Mouse (Mus musculus): Measurements from ENCODE around the gene Rnase2a. TPM values are rescaled to one million over a fixed set of nuclear protein-coding genes. Genes with fewer than 3 reads are reported as not detected.
A peak's percentile ranks its signal among the peaks of the same experiment; 100 is the strongest.
"Not testable (repeated sequence)": the region's sequence is repeated elsewhere in the genome, so short reads cannot be mapped to it uniquely, and the experiment has no call there.

Rnase2a gene
- polyA plus RNA-seq, 1 experiment from 2014 or later, result not detected

GRCm38 (mm10) chr14:51252206-51252605, 3.7 kb downstream of the Rnase2a start:
- H3K9me3 ChIP-seq (replicated peaks; ENCODE audit: control insufficient read depth, low read length); H3K27ac ChIP-seq (ENCODE audit: low read depth, low read length); H3K27me3 ChIP-seq (replicated peaks; ENCODE audit: control insufficient read depth, insufficient read depth, low read length); H3K36me3 ChIP-seq (ENCODE audit: control insufficient read depth, insufficient read depth, low read length); H3K4me3 ChIP-seq (ENCODE audit: low read depth, low read length); DNase-seq (ENCODE audit: low spot score); ATAC-seq; H3K4me1 ChIP-seq (ENCODE audit: control insufficient read depth, insufficient read depth, low read length); H3K4me2 ChIP-seq (ENCODE audit: low read length); H3K9ac ChIP-seq (ENCODE audit: low read length): not testable (repeated sequence)

DNA sequence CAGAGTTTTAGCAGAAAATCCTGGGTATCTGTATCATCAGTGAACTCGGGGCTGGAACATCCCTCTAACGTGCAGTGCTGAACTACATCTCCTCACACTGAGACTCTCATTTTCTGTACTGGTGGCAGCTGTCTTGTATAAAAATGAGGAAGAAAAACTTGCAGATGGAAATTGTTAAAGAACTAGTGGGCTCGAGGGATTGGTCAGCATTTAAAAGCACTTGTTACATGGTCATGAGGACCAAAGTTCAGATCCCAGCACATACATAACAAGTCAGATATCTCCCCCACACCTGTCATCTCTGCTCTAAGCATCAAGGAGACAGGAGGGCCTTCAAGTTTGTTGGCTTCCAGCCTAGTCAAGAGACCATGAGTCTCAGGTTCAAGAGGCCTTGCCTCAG, 5.6 kb downstream of the Rnase2a start:
- H3K27ac ChIP-seq (ENCODE audit: low read depth, low read length), result no peak overlapping the region
- no peak overlapping the region for H3K9ac ChIP-seq (ENCODE audit: low read length)
- WGBS, result 88% methylated on average over 3 of the region's 3 CpGs
- no peaks in the 10 kb centered on the region for H3K9me3 ChIP-seq (replicated peaks; ENCODE audit: control insufficient read depth, low read length)
- no peak overlapping the region for H3K4me2 ChIP-seq (ENCODE audit: low read length)
- H3K27me3 ChIP-seq (replicated peaks; ENCODE audit: control insufficient read depth, insufficient read depth, low read length), result no peaks in the 10 kb centered on the region
- H3K4me1 ChIP-seq (ENCODE audit: control insufficient read depth, insufficient read depth, low read length), result no peaks in the 10 kb centered on the region
- H3K36me3 ChIP-seq (ENCODE audit: control insufficient read depth, insufficient read depth, low read length), result no peaks in the 10 kb centered on the region
- no peak for DNase-seq (ENCODE audit: low spot score)
- ATAC-seq, result no peak
- no peak overlapping the region for H3K4me3 ChIP-seq (ENCODE audit: low read depth, low read length)

DNA sequence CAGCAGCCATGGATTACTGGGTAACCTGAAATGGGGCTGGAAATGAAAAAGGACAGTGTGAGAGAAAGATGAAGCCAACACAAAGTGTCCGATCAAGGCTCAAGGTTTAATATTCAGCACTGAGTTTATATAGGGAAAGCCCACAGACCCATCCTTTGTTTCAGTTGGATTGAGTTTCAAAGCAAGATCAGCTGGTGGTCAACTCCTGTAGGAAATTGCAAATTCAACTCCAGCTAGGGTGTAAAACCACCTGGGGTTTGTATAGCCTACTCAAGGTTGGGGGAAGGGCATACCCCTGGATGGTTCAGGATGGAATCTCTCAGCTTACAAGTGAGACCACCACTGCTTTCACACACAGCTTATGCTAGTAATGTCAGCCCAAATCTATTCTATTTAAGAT, 8.2 kb downstream of the Rnase2a start:
- Histone ChIP-seq H3K27me3 (replicated peaks; ENCODE audit: control insufficient read depth, insufficient read depth, low read length) (no peaks in the 10 kb centered on the region), H3K4me1 (ENCODE audit: control insufficient read depth, insufficient read depth, low read length) (no peaks in the 10 kb centered on the region), H3K36me3 (ENCODE audit: control insufficient read depth, insufficient read depth, low read length) (no peaks in the 10 kb centered on the region), H3K4me2 (ENCODE audit: low read length) (no peak overlapping the region), H3K27ac (ENCODE audit: low read depth, low read length) (no peak overlapping the region), H3K9me3 (replicated peaks; ENCODE audit: control insufficient read depth, low read length) (no peaks in the 10 kb centered on the region), H3K4me3 (ENCODE audit: low read depth, low read length) (no peak overlapping the region), H3K9ac (ENCODE audit: low read length) (no peak overlapping the region)
- no peak for DNase-seq (ENCODE audit: low spot score)
- whole genome bisulfite sequencing, result 85% methylated on average over 1 of the region's 1 CpGs
- ATAC-seq, result no peak

GRCm38 (mm10) chr14:51240899-51241298, 15.0 kb downstream of the Rnase2a start:
- ATAC-seq (no peak), DNase-seq (ENCODE audit: low spot score) (peak; percentile 61)
- no peaks in the 10 kb centered on the region for H3K9me3 ChIP-seq (replicated peaks; ENCODE audit: control insufficient read depth, low read length)
- H3K9ac ChIP-seq (ENCODE audit: low read length), result no peak overlapping the region
- H3K4me1 ChIP-seq (ENCODE audit: control insufficient read depth, insufficient read depth, low read length), result no peaks in the 10 kb centered on the region
- H3K27me3 ChIP-seq (replicated peaks; ENCODE audit: control insufficient read depth, insufficient read depth, low read length), result no peaks in the 10 kb centered on the region
- H3K36me3 ChIP-seq (ENCODE audit: control insufficient read depth, insufficient read depth, low read length), result no peaks in the 10 kb centered on the region
- H3K27ac ChIP-seq (ENCODE audit: low read depth, low read length), result no peak overlapping the region
- no peak overlapping the region for H3K4me2 ChIP-seq (ENCODE audit: low read length)
- no peak overlapping the region for H3K4me3 ChIP-seq (ENCODE audit: low read depth, low read length)

GRCm38 (mm10) chr14:51237488-51237887, 18.4 kb downstream of the Rnase2a start:
- H3K36me3 ChIP-seq (ENCODE audit: control insufficient read depth, insufficient read depth, low read length); H3K9ac ChIP-seq (ENCODE audit: low read length); H3K27ac ChIP-seq (ENCODE audit: low read depth, low read length); DNase-seq (ENCODE audit: low spot score); ATAC-seq; H3K27me3 ChIP-seq (replicated peaks; ENCODE audit: control insufficient read depth, insufficient read depth, low read length); H3K4me1 ChIP-seq (ENCODE audit: control insufficient read depth, insufficient read depth, low read length); H3K9me3 ChIP-seq (replicated peaks; ENCODE audit: control insufficient read depth, low read length); H3K4me2 ChIP-seq (ENCODE audit: low read length); H3K4me3 ChIP-seq (ENCODE audit: low read depth, low read length): not testable (repeated sequence)
- WGBS, result 92% methylated on average over 1 of the region's 1 CpGs

- H3K9ac ChIP-seq (ENCODE audit: low read length); H3K4me2 ChIP-seq (ENCODE audit: low read length); DNase-seq (ENCODE audit: low spot score); H3K4me3 ChIP-seq (ENCODE audit: low read depth, low read length); ATAC-seq; H3K27ac ChIP-seq (ENCODE audit: low read depth, low read length); H3K36me3 ChIP-seq (ENCODE audit: control insufficient read depth, insufficient read depth, low read length); H3K27me3 ChIP-seq (replicated peaks; ENCODE audit: control insufficient read depth, insufficient read depth, low read length); H3K9me3 ChIP-seq (replicated peaks; ENCODE audit: control insufficient read depth, low read length); H3K4me1 ChIP-seq (ENCODE audit: control insufficient read depth, insufficient read depth, low read length): not testable (repeated sequence)
- WGBS, result 58% methylated on average over 4 of the region's 4 CpGs
Observed at GRCm38 (mm10) chr14:51229657-51230056, 26.3 kb downstream of the Rnase2a start.

DNA sequence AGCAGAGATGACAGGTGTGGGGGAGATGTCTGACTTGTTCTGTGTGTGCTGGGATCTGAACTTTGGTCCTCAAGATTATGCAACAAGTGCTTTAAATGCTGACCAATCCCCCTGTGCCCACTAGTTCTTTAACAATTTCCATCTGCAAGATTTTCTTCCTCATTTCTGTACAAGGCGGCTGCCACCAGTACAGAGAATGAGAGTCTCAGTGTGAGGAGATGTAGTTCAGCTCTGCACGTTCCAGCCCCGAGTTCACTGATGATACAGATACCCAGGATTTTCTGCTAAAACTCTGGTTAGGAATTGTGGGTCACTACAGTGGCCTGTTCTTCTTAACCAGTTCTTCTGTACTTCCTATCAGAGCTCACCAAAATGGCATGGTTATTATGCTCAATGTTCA, 35.8 kb downstream of the Rnase2a start:
- not testable (repeated sequence) for H3K9ac ChIP-seq (ENCODE audit: low read length); ATAC-seq; H3K4me2 ChIP-seq (ENCODE audit: low read length); H3K4me3 ChIP-seq (ENCODE audit: low read depth, low read length); H3K27me3 ChIP-seq (replicated peaks; ENCODE audit: control insufficient read depth, insufficient read depth, low read length); H3K9me3 ChIP-seq (replicated peaks; ENCODE audit: control insufficient read depth, low read length); H3K4me1 ChIP-seq (ENCODE audit: control insufficient read depth, insufficient read depth, low read length); H3K36me3 ChIP-seq (ENCODE audit: control insufficient read depth, insufficient read depth, low read length); H3K27ac ChIP-seq (ENCODE audit: low read depth, low read length); DNase-seq (ENCODE audit: low spot score)
- 86% methylated on average over 3 of the region's 3 CpGs for WGBS

Other genes starting within 250 kb of the Rnase2a start
- not detected in 2 replicates for gene Rnase10, start 248.4 kb downstream of the Rnase2a start, polyA plus RNA-seq (2014; fragmentation: Nextera tagmentation; extraction: Ambion mirVana)
- gene Rnase9, start 214.2 kb downstream of the Rnase2a start, polyA plus RNA-seq (2014; fragmentation: Nextera tagmentation; extraction: Ambion mirVana), result not detected in 2 replicates
- not detected in 2 replicates for gene Rnase11, start 205.9 kb downstream of the Rnase2a start, polyA plus RNA-seq (2014; fragmentation: Nextera tagmentation; extraction: Ambion mirVana)
- gene Rnase12, start 198.5 kb downstream of the Rnase2a start, polyA plus RNA-seq (2014; fragmentation: Nextera tagmentation; extraction: Ambion mirVana), result not detected in 2 replicates
- gene Olfr750, start 181.7 kb downstream of the Rnase2a start, polyA plus RNA-seq (2014; fragmentation: Nextera tagmentation; extraction: Ambion mirVana), result not detected in 2 replicates
- gene Rnase4, start 165.0 kb downstream of the Rnase2a start, polyA plus RNA-seq (2014; fragmentation: Nextera tagmentation; extraction: Ambion mirVana), result 11.5 and 14.2 TPM in 2 replicates
- gene Ang, start 165.0 kb downstream of the Rnase2a start, polyA plus RNA-seq (2014; fragmentation: Nextera tagmentation; extraction: Ambion mirVana), result 2.2 and 2.8 TPM in 2 replicates
- gene Eddm3b, start 141.7 kb downstream of the Rnase2a start, polyA plus RNA-seq (2014; fragmentation: Nextera tagmentation; extraction: Ambion mirVana), result not detected in 2 replicates
- 0.33 and 1.3 TPM in 2 replicates for gene Rnase6, start 132.2 kb downstream of the Rnase2a start, polyA plus RNA-seq (2014; fragmentation: Nextera tagmentation; extraction: Ambion mirVana)
- gene Rnase1, start 109.3 kb downstream of the Rnase2a start, polyA plus RNA-seq (2014; fragmentation: Nextera tagmentation; extraction: Ambion mirVana), result 0.18 TPM in 1 of 2 replicates, not detected in the other
- not detected in 2 replicates for gene Rnase2b, start 93.9 kb downstream of the Rnase2a start, polyA plus RNA-seq (2014; fragmentation: Nextera tagmentation; extraction: Ambion mirVana)
- gene Ang2, start 57.0 kb downstream of the Rnase2a start, polyA plus RNA-seq (2014; fragmentation: Nextera tagmentation; extraction: Ambion mirVana), result not detected in 2 replicates
- not detected in 2 replicates for gene Ear14, start 52.7 kb downstream of the Rnase2a start, polyA plus RNA-seq (2014; fragmentation: Nextera tagmentation; extraction: Ambion mirVana)
- gene Gm7247, start 105.6 kb upstream of the Rnase2a start, polyA plus RNA-seq (2014; fragmentation: Nextera tagmentation; extraction: Ambion mirVana), result not detected in 2 replicates
- gene Vmn2r88, start 154.7 kb upstream of the Rnase2a start, polyA plus RNA-seq (2014; fragmentation: Nextera tagmentation; extraction: Ambion mirVana), result not detected in 2 replicates
- gene Vmn2r89, start 195.7 kb upstream of the Rnase2a start, polyA plus RNA-seq (2014; fragmentation: Nextera tagmentation; extraction: Ambion mirVana), result not detected in 2 replicates

All from forebrain, embryonic 14.5 days (tissue).